Mouse (Mus musculus) hindbrain, embryonic 12.5 days (tissue): ENCODE results near the gene Pacsin2. TPM values are rescaled to one million over a fixed set of nuclear protein-coding genes. Genes with fewer than 3 reads are reported as not detected.

ENCODE experiments used
- ATAC-seq: fragments of 200-750 bp; cut with Nextera tagmentation; 2 replicates; pipeline ENCODE4 v1.8.0; 2017; ENCODE audit warnings: moderate TSS enrichment; ENCODE audit not compliant: low FRiP score
- H3K27ac ChIP-seq: fragments of 300-500 bp; sonication (generic); 2 replicates; pipeline ENCODE4 v1.5.1; 2016; ENCODE audit warnings: mild to moderate bottlenecking
- H3K27me3 ChIP-seq: fragments of 300-500 bp; sonication (generic); 2 replicates; pipeline ENCODE4 v1.6.1; 2016; ENCODE audit warnings: mild to moderate bottlenecking
- H3K36me3 ChIP-seq: fragments of 300-500 bp; sonication (generic); 2 replicates; pipeline ENCODE4 v1.6.1; 2016; ENCODE audit warnings: mild to moderate bottlenecking
- H3K4me1 ChIP-seq: fragments of 300-500 bp; sonication (generic); 2 replicates; pipeline ENCODE4 v1.6.1; 2016
- H3K4me2 ChIP-seq: fragments of 300-500 bp; sonication (generic); replicated peaks from 2 replicates; pipeline ENCODE4 v1.6.1; 2016; ENCODE audit warnings: mild to moderate bottlenecking
- H3K4me3 ChIP-seq: fragments of 300-500 bp; sonication (generic); 2 replicates; pipeline ENCODE4 v1.5.1; 2016; ENCODE audit warnings: mild to moderate bottlenecking
- H3K9ac ChIP-seq: fragments of 300-500 bp; sonication (generic); 2 replicates; pipeline ENCODE4 v1.6.1; 2016; ENCODE audit warnings: mild to moderate bottlenecking, moderate library complexity
- H3K9me3 ChIP-seq: fragments of 300-500 bp; sonication (generic); replicated peaks from 2 replicates; pipeline ENCODE4 v1.6.1; 2016; ENCODE audit warnings: mild to moderate bottlenecking
- WGBS: fragments of 180-500 bp; shearing (Covaris S2); methylation state at CpG from one replicate; pipeline ENCODE4 v1.1.7; 2016; 5-methylcytosine and 5-hydroxymethylcytosine counted together
- polyA plus RNA-seq: library from polyadenylated mRNA; unstranded; fragments of >200 nt; fragmentation: Nextera tagmentation; extraction: Ambion mirVana; gene quantifications from 2 replicates; pipeline ENCODE4 v1.2.1, GENCODE M21; 2016

Gene Pacsin2
- polyA plus RNA-seq, 1 experiment from 2014 or later: 46.9 TPM

GRCm38 (mm10) chr15:83455637-83456036, 8.8 kb downstream of the Pacsin2 start:
- no peaks in the 10 kb centered on the region for H3K9me3 ChIP-seq
- 86% methylated on average over 5 of the region's 5 CpGs for WGBS

GRCm38 (mm10) chr15:83455034-83455433, 9.4 kb downstream of the Pacsin2 start:
- 81% methylated on average over 3 of the region's 3 CpGs for WGBS
- H3K9me3 ChIP-seq: no peaks in the 10 kb centered on the region

More at GRCm38 (mm10) chr15:83455637-83456036, 8.8 kb downstream of the Pacsin2 start:
- Histone ChIP-seq H3K4me2 (no peak overlapping the region), H3K4me1 (no peaks in the 10 kb centered on the region), H3K36me3 (no peaks in the 10 kb centered on the region), H3K4me3 (no peak overlapping the region), H3K27ac (no peak overlapping the region), H3K27me3 (no peaks in the 10 kb centered on the region), H3K9ac (no peak overlapping the region)
- no peak for ATAC-seq

GRCm38 (mm10) chr15:83454419-83454818, 10.0 kb downstream of the Pacsin2 start:
- WGBS: 91% methylated on average over 7 of the region's 7 CpGs
- Histone ChIP-seq H3K4me3 (no peak overlapping the region), H3K9me3 (no peaks in the 10 kb centered on the region), H3K4me2 (no peak overlapping the region), H3K9ac (no peak overlapping the region), H3K27ac (no peak overlapping the region), H3K27me3 (no peaks in the 10 kb centered on the region), H3K36me3 (no peaks in the 10 kb centered on the region), H3K4me1 (no peaks in the 10 kb centered on the region)
- no peak for ATAC-seq

More at GRCm38 (mm10) chr15:83455034-83455433, 9.4 kb downstream of the Pacsin2 start:
- no peak overlapping the region for H3K4me2 ChIP-seq
- H3K4me3 ChIP-seq: no peak overlapping the region
- no peak overlapping the region for H3K27ac ChIP-seq
- H3K36me3 ChIP-seq: no peaks in the 10 kb centered on the region
- no peak for ATAC-seq
- no peaks in the 10 kb centered on the region for H3K27me3 ChIP-seq
- no peak overlapping the region for H3K9ac ChIP-seq
- H3K4me1 ChIP-seq: no peaks in the 10 kb centered on the region

GRCm38 (mm10) chr15:83453879-83454278, 10.5 kb downstream of the Pacsin2 start:
- Histone ChIP-seq H3K4me1 (no peaks in the 10 kb centered on the region), H3K27ac (no peak overlapping the region), H3K9ac (no peak overlapping the region), H3K36me3 (no peaks in the 10 kb centered on the region), H3K9me3 (no peaks in the 10 kb centered on the region), H3K27me3 (no peaks in the 10 kb centered on the region), H3K4me3 (no peak overlapping the region), H3K4me2 (no peak overlapping the region)
- ATAC-seq: no peak
- 88% methylated on average over 3 of the region's 3 CpGs for WGBS

GRCm38 (mm10) chr15:83452219-83452760, 12.1 kb downstream of the Pacsin2 start:
- Histone ChIP-seq H3K36me3 (no peaks in the 10 kb centered on the region), H3K4me3 (no peak overlapping the region), H3K4me2 (no peak overlapping the region), H3K9ac (no peak overlapping the region), H3K27ac (no peak overlapping the region), H3K9me3 (no peaks in the 10 kb centered on the region), H3K4me1 (peaks cover 3% of the 10 kb centered on the region; the same call in 1 of the 2 replicates), H3K27me3 (no peaks in the 10 kb centered on the region)
- 85% methylated on average over 7 of the region's 7 CpGs for whole genome bisulfite sequencing
- ATAC-seq: no peak

- Histone ChIP-seq H3K4me1 (peaks cover 3% of the 10 kb centered on the region; the same call in 1 of the 2 replicates), H3K27ac (no peak overlapping the region), H3K4me3 (no peak overlapping the region), H3K9ac (no peak overlapping the region), H3K9me3 (no peaks in the 10 kb centered on the region), H3K27me3 (no peaks in the 10 kb centered on the region), H3K36me3 (no peaks in the 10 kb centered on the region), H3K4me2 (no peak overlapping the region)
- WGBS: 80% methylated on average over 7 of the region's 7 CpGs
- no peak for ATAC-seq
These were observed 12.7 kb downstream of the Pacsin2 start for GRCm38 (mm10) chr15:83451621-83452210.

GRCm38 (mm10) chr15:83450007-83450406, 14.4 kb downstream of the Pacsin2 start:
- Histone ChIP-seq H3K4me1 (peaks cover 13% of the 10 kb centered on the region), H3K4me3 (no peak overlapping the region), H3K4me2 (no peak overlapping the region), H3K9ac (no peak overlapping the region), H3K9me3 (no peaks in the 10 kb centered on the region), H3K27ac (no peak overlapping the region), H3K36me3 (no peaks in the 10 kb centered on the region), H3K27me3 (no peaks in the 10 kb centered on the region)
- ATAC-seq: no peak
- 95% methylated on average over 2 of the region's 2 CpGs for WGBS

- no peak overlapping the region for H3K4me3 ChIP-seq
- 75% methylated on average over 5 of the region's 5 CpGs for WGBS
These were observed 15.8 kb downstream of the Pacsin2 start for GRCm38 (mm10) chr15:83448646-83449045.

GRCm38 (mm10) chr15:83447791-83448544, 16.4 kb downstream of the Pacsin2 start:
- no peak overlapping the region for H3K9ac ChIP-seq
- peak overlapping the region; percentile 57; the same call in 1 of the 2 replicates for H3K27ac ChIP-seq
- H3K27me3 ChIP-seq: no peaks in the 10 kb centered on the region
- H3K4me2 ChIP-seq: no peak overlapping the region
- no peak for ATAC-seq
- H3K36me3 ChIP-seq: no peaks in the 10 kb centered on the region
- 66% methylated on average over 10 of the region's 10 CpGs for WGBS
- no peak overlapping the region for H3K4me3 ChIP-seq
- no peaks in the 10 kb centered on the region for H3K9me3 ChIP-seq
- peaks cover 13% of the 10 kb centered on the region for H3K4me1 ChIP-seq

More at GRCm38 (mm10) chr15:83448646-83449045, 15.8 kb downstream of the Pacsin2 start:
- H3K4me1 ChIP-seq: peaks cover 13% of the 10 kb centered on the region
- no peak overlapping the region for H3K9ac ChIP-seq
- no peak overlapping the region for H3K4me2 ChIP-seq
- no peak for ATAC-seq
- H3K9me3 ChIP-seq: no peaks in the 10 kb centered on the region
- no peaks in the 10 kb centered on the region for H3K27me3 ChIP-seq
- no peaks in the 10 kb centered on the region for H3K36me3 ChIP-seq
- no peak overlapping the region for H3K27ac ChIP-seq

- no peak overlapping the region for H3K9ac ChIP-seq
These were observed 18.5 kb downstream of the Pacsin2 start for GRCm38 (mm10) chr15:83445908-83446307.

GRCm38 (mm10) chr15:83445383-83445782, 19.0 kb downstream of the Pacsin2 start:
- no peaks in the 10 kb centered on the region for H3K36me3 ChIP-seq
- no peak overlapping the region for H3K27ac ChIP-seq
- no peak overlapping the region for H3K4me2 ChIP-seq
- H3K9me3 ChIP-seq: no peaks in the 10 kb centered on the region
- WGBS: 67% methylated on average over 5 of the region's 5 CpGs
- H3K4me3 ChIP-seq: no peak overlapping the region
- H3K4me1 ChIP-seq: peaks cover 13% of the 10 kb centered on the region
- no peak for ATAC-seq
- no peak overlapping the region for H3K9ac ChIP-seq
- H3K27me3 ChIP-seq: no peaks in the 10 kb centered on the region

More at GRCm38 (mm10) chr15:83445908-83446307, 18.5 kb downstream of the Pacsin2 start:
- ATAC-seq: no peak
- Histone ChIP-seq H3K27ac (peak overlapping the region; percentile 7; the same call in 1 of the 2 replicates), H3K27me3 (no peaks in the 10 kb centered on the region), H3K4me2 (no peak overlapping the region), H3K9me3 (no peaks in the 10 kb centered on the region), H3K4me3 (no peak overlapping the region), H3K36me3 (no peaks in the 10 kb centered on the region), H3K4me1 (peaks cover 13% of the 10 kb centered on the region)
- WGBS: 84% methylated on average over 2 of the region's 2 CpGs

- no peak for ATAC-seq
- WGBS: 71% methylated on average over 6 of the region's 6 CpGs
- peaks cover 13% of the 10 kb centered on the region for H3K4me1 ChIP-seq
These were observed 20.0 kb downstream of the Pacsin2 start for GRCm38 (mm10) chr15:83444425-83444824.

More at GRCm38 (mm10) chr15:83444425-83444824, 20.0 kb downstream of the Pacsin2 start:
- Histone ChIP-seq H3K4me3 (no peak overlapping the region), H3K9me3 (no peaks in the 10 kb centered on the region), H3K9ac (no peak overlapping the region), H3K27me3 (no peaks in the 10 kb centered on the region), H3K36me3 (no peaks in the 10 kb centered on the region), H3K27ac (no peak overlapping the region), H3K4me2 (no peak overlapping the region)
